Mouse (Mus musculus) urinary bladder, postnatal 4 days (tissue): Measurements from ENCODE around the gene Lrfn4.

Experiments used
- DNase-seq, 2 experiments: peaks; one replicate each; pipeline ENCODE4 v3.0.0; 2021 to 2022; ENCODE audit warnings: low spot score in 2 of 2

Gene Lrfn4

GRCm38 (mm10) chr19:4615151-4616093, at the start of gene Lrfn4:
Gene Lrfn4 (minus strand): TSS chr19:4615667.
- DNase-seq: peak; percentile 88

- DNase-seq: no peak
These were observed 42.7 kb upstream of the Lrfn4 start for GRCm38 (mm10) chr19:4658156-4658555.

GRCm38 (mm10) chr19:4646917-4647492, 31.5 kb upstream of the Lrfn4 start:
- DNase-seq: no peak

GRCm38 (mm10) chr19:4644271-4644670, 28.8 kb upstream of the Lrfn4 start:
- no peak for DNase-seq

- DNase-seq: no peak
These were observed 20.5 kb upstream of the Lrfn4 start for GRCm38 (mm10) chr19:4635986-4636385.

- DNase-seq: no peak
These were observed 13.4 kb upstream of the Lrfn4 start for GRCm38 (mm10) chr19:4628819-4629218.

GRCm38 (mm10) chr19:4625829-4626535, 10.5 kb upstream of the Lrfn4 start:
- DNase-seq: no peak

GRCm38 (mm10) chr19:4625179-4625828, 9.8 kb upstream of the Lrfn4 start, which contains the start of gene Rce1:
Gene Rce1 (minus strand): TSS chr19:4625641.
- DNase-seq: peak; percentile 84 to 92

GRCm38 (mm10) chr19:4624406-4625178, 9.1 kb upstream of the Lrfn4 start:
- no peak for DNase-seq

GRCm38 (mm10) chr19:4624006-4624405, 8.5 kb upstream of the Lrfn4 start:
- DNase-seq: no peak

GRCm38 (mm10) chr19:4623419-4623818, 8.0 kb upstream of the Lrfn4 start:
- no peak for DNase-seq

- no peak for DNase-seq
These were observed 7.3 kb upstream of the Lrfn4 start for GRCm38 (mm10) chr19:4622780-4623179.

GRCm38 (mm10) chr19:4620721-4621120, 5.3 kb upstream of the Lrfn4 start:
- DNase-seq: no peak

- DNase-seq: no peak
These were observed 4.0 kb upstream of the Lrfn4 start for GRCm38 (mm10) chr19:4619461-4619860.

GRCm38 (mm10) chr19:4618183-4618582, 2.7 kb upstream of the Lrfn4 start:
- DNase-seq: no peak

GRCm38 (mm10) chr19:4616546-4616945, 1.1 kb upstream of the Lrfn4 start:
- DNase-seq: no peak

- no peak for DNase-seq
These were observed 939 bp downstream of the Lrfn4 start for GRCm38 (mm10) chr19:4614305-4615150.

- no peak for DNase-seq
These were observed 1.8 kb downstream of the Lrfn4 start for GRCm38 (mm10) chr19:4613464-4614304.
